Mouse (Mus musculus) liver, embryonic 14.5 days (tissue): Measurements from ENCODE around the gene Magix.

Experiments
- CTCF ChIP-seq: IDR thresholded peaks from 2 replicates; pipeline ENCODE4 v1.5.1; 2016; ENCODE audit warnings: antibody characterized with exemption, low read depth, control low read depth
- EP300 ChIP-seq: IDR thresholded peaks from 2 replicates; pipeline ENCODE4 v1.6.1; 2016; ENCODE audit warnings: antibody characterized with exemption, low read depth

GRCm38 (mm10) chrX:7728215-7728921 lies 47.3 kb upstream of the Magix start, which contains the start of gene Praf2:
- TF ChIP-seq CTCF, result 0 out of 2 replicates have a peak, but pooled peaks have one; percentile 13
- TF ChIP-seq EP300, result no peak
